Mouse (Mus musculus) heart, postnatal 0 days (tissue): ENCODE results near the gene Cd151. TPM values are rescaled to one million over a fixed set of nuclear protein-coding genes. Genes with fewer than 3 reads are reported as not detected.

Source experiments
- ATAC-seq: fragments of 200-750 bp; cut with Nextera tagmentation; 2 replicates; pipeline ENCODE4 v1.8.0; 2017; ENCODE audit warnings: low read depth, moderate number of reproducible peaks, moderate library complexity; ENCODE audit not compliant: insufficient read depth
- DNase-seq: peaks from one replicate; pipeline ENCODE4 v3.0.0-alpha.2; 2016; ENCODE audit warnings: low spot score
- H3K27ac ChIP-seq: fragments of 300-500 bp; sonication (generic); 2 replicates; pipeline ENCODE4 v1.5.1; 2014; ENCODE audit warnings: low read depth, mild to moderate bottlenecking
- H3K27me3 ChIP-seq: fragments of 300-500 bp; sonication (generic); 2 replicates; pipeline ENCODE4 v1.6.1; 2014; ENCODE audit warnings: low read length, mixed read lengths; ENCODE audit not compliant: control insufficient read depth, insufficient read depth
- H3K36me3 ChIP-seq: fragments of 300-500 bp; sonication (generic); replicated peaks from 2 replicates; pipeline ENCODE4 v1.6.1; 2014; ENCODE audit warnings: low read length, mixed read lengths; ENCODE audit not compliant: control insufficient read depth, insufficient read depth
- H3K4me1 ChIP-seq: fragments of 300-500 bp; sonication (generic); 2 replicates; pipeline ENCODE4 v1.6.1; 2014; ENCODE audit warnings: antibody characterized with exemption; ENCODE audit not compliant: control insufficient read depth, insufficient read depth
- H3K4me2 ChIP-seq: fragments of 300-500 bp; sonication (generic); 2 replicates; pipeline ENCODE4 v1.6.1; 2014; ENCODE audit warnings: low read depth, mild to moderate bottlenecking, low read length, moderate library complexity
- H3K4me3 ChIP-seq: fragments of 300-500 bp; sonication (generic); 2 replicates; pipeline ENCODE4 v1.5.1; 2014; ENCODE audit warnings: low read depth, low read length
- H3K9ac ChIP-seq: fragments of 300-500 bp; sonication (generic); replicated peaks from 2 replicates; pipeline ENCODE4 v1.6.1; 2014; ENCODE audit warnings: low read depth, low read length, mixed read lengths
- H3K9me3 ChIP-seq: fragments of 300-500 bp; sonication (generic); replicated peaks from 2 replicates; pipeline ENCODE4 v1.6.1; 2016; ENCODE audit warnings: low read length; ENCODE audit not compliant: control insufficient read depth
- CTCF ChIP-seq: IDR thresholded peaks from 2 replicates; pipeline ENCODE4 v1.5.1; 2016; ENCODE audit warnings: antibody characterized with exemption, control low read depth, low read depth
- EP300 ChIP-seq: IDR thresholded peaks from 2 replicates; pipeline ENCODE4 v1.6.1; 2016; ENCODE audit warnings: antibody characterized with exemption, low read depth
- WGBS: fragments of 180-500 bp; shearing (Covaris S2); extraction: QIAGEN DNeasy Blood & Tissue Kit; methylation state at CpG from one replicate; pipeline ENCODE4 v1.1.7; 2014; 5-methylcytosine and 5-hydroxymethylcytosine counted together
- polyA plus RNA-seq: library from polyadenylated mRNA; unstranded; fragments of >200 nt; fragmentation: Nextera tagmentation; extraction: Ambion mirVana; gene quantifications from 2 replicates; pipeline ENCODE4 v1.2.1, GENCODE M21; 2015
- total RNA-seq: library from RNA; depleted of rRNA; stranded (reverse); fragments of >200 nt; gene quantifications from 2 replicates; pipeline ENCODE4 v1.2.3, GENCODE M21; 2014; ENCODE audit warnings: low replicate concordance

Cd151 gene
- total and polyA plus RNA-seq, 2 experiments from 2014 or later: 37.8 to 288 TPM

GRCm38 (mm10) chr7:141438201-141438968 is 28.8 kb upstream of the Cd151 start:
- 90% methylated on average over 12 of the region's 12 CpGs for WGBS

GRCm38 (mm10) chr7:141439140-141439679 is 28.0 kb upstream of the Cd151 start:
- Histone ChIP-seq H3K27me3 (no peaks in the 10 kb centered on the region), H3K4me1 (peaks cover 31% of the 10 kb centered on the region), H3K36me3 (no peaks in the 10 kb centered on the region; the same call in 1 of the 2 replicates), H3K9ac (no peak overlapping the region), H3K9me3 (no peaks in the 10 kb centered on the region), H3K4me3 (no peak overlapping the region), H3K27ac (no peak overlapping the region), H3K4me2 (no peak overlapping the region)
- ATAC-seq (no peak), DNase-seq (no peak)
- whole genome bisulfite sequencing: 93% methylated on average over 10 of the region's 10 CpGs
- TF ChIP-seq EP300 (no peak), CTCF (no peak)

More at GRCm38 (mm10) chr7:141438201-141438968, 28.8 kb upstream of the Cd151 start:
- H3K4me3 ChIP-seq: no peak overlapping the region
- H3K4me2 ChIP-seq: no peak overlapping the region
- no peak overlapping the region for H3K9ac ChIP-seq
- no peaks in the 10 kb centered on the region for H3K9me3 ChIP-seq
- no peak for TF ChIP-seq EP300
- TF ChIP-seq CTCF: no peak
- H3K27ac ChIP-seq: no peak overlapping the region
- H3K4me1 ChIP-seq: peaks cover 28% of the 10 kb centered on the region
- DNase-seq (no peak), ATAC-seq (no peak)
- no peaks in the 10 kb centered on the region for H3K27me3 ChIP-seq
- H3K36me3 ChIP-seq: no peaks in the 10 kb centered on the region; the same call in 1 of the 2 replicates

GRCm38 (mm10) chr7:141439811-141440210 is 27.4 kb upstream of the Cd151 start:
- no peaks in the 10 kb centered on the region for H3K27me3 ChIP-seq
- peaks cover 27% of the 10 kb centered on the region for H3K4me1 ChIP-seq
- H3K9ac ChIP-seq: no peak overlapping the region
- DNase-seq (no peak), ATAC-seq (no peak)
- H3K4me2 ChIP-seq: no peak overlapping the region
- no peaks in the 10 kb centered on the region; the same call in 1 of the 2 replicates for H3K36me3 ChIP-seq
- WGBS: 95% methylated on average over 11 of the region's 11 CpGs
- TF ChIP-seq CTCF: no peak
- no peak for TF ChIP-seq EP300
- no peak overlapping the region for H3K27ac ChIP-seq
- H3K4me3 ChIP-seq: no peak overlapping the region
- no peaks in the 10 kb centered on the region for H3K9me3 ChIP-seq

- WGBS: 18% methylated on average over 6 of the region's 6 CpGs
These were observed 26.6 kb upstream of the Cd151 start for GRCm38 (mm10) chr7:141440613-141441012.

GRCm38 (mm10) chr7:141441460-141441859 is 25.7 kb upstream of the Cd151 start:
- no peak for DNase-seq

More at GRCm38 (mm10) chr7:141440613-141441012, 26.6 kb upstream of the Cd151 start:
- no peak overlapping the region for H3K4me2 ChIP-seq
- H3K9me3 ChIP-seq: no peaks in the 10 kb centered on the region
- H3K9ac ChIP-seq: no peak overlapping the region
- no peak overlapping the region for H3K27ac ChIP-seq
- no peaks in the 10 kb centered on the region; the same call in 1 of the 2 replicates for H3K36me3 ChIP-seq
- peaks cover 22% of the 10 kb centered on the region for H3K4me1 ChIP-seq
- peak; percentile 75 for DNase-seq
- H3K27me3 ChIP-seq: no peaks in the 10 kb centered on the region
- no peak overlapping the region for H3K4me3 ChIP-seq
- ATAC-seq: peak; percentile 5; the same call in 1 of the 2 replicates
- TF ChIP-seq EP300 (no peak), CTCF (peak; percentile 80)

More at GRCm38 (mm10) chr7:141441460-141441859, 25.7 kb upstream of the Cd151 start:
- H3K9me3 ChIP-seq: no peaks in the 10 kb centered on the region
- no peak for ATAC-seq
- H3K36me3 ChIP-seq: no peaks in the 10 kb centered on the region; the same call in 1 of the 2 replicates
- no peaks in the 10 kb centered on the region for H3K27me3 ChIP-seq
- H3K4me2 ChIP-seq: no peak overlapping the region
- H3K4me1 ChIP-seq: peaks cover 18% of the 10 kb centered on the region
- no peak overlapping the region for H3K27ac ChIP-seq
- H3K4me3 ChIP-seq: no peak overlapping the region
- TF ChIP-seq CTCF (no peak), EP300 (no peak)
- no peak overlapping the region for H3K9ac ChIP-seq
- 91% methylated on average over 9 of the region's 9 CpGs for WGBS
